Mouse (Mus musculus) heart, postnatal 0 days (tissue): Measurements from ENCODE around the gene Aplnr.

Source experiments
- CTCF ChIP-seq: IDR thresholded peaks from 2 replicates; pipeline ENCODE4 v1.5.1; 2016; ENCODE audit warnings: antibody characterized with exemption, control low read depth, low read depth
- EP300 ChIP-seq: IDR thresholded peaks from 2 replicates; pipeline ENCODE4 v1.6.1; 2016; ENCODE audit warnings: antibody characterized with exemption, low read depth

GRCm38 (mm10) chr2:85123187-85123868 lies 12.7 kb upstream of the Aplnr start:
- peak; percentile 82 for TF ChIP-seq CTCF
- TF ChIP-seq EP300: no peak
